30 mouse cellular contexts compared by ENCODE assay signal in the genomic region with DNA sequence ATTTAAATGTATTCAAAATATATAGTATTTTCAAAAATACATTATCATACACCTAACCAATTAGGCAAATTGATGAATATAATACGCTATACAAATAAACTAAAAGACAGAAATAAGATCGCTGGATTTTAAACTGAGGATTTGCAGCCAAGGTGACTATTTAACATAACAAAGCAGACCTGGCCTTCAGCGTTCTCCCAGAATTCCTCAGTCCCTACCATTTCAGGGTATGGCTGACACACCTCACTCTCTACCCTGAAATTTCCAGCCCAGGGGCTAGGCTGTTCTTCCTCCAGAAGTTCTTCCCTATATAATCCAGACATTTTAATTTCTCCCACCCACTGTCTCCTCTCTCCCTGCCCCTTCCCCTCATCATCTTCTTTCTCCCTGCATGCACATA. TPM values are rescaled to one million over a fixed set of nuclear protein-coding genes. Genes with fewer than 3 reads are reported as not detected.
DNase-seq lines count a peak whose midpoint lies in the region; TF ChIP-seq lines count a peak whose summit lies in the region.
"Had no signal": no experiment of that assay in that cellular context is flagged by ENCODE, and none has a peak within 500 bp of the region (broad histone marks: within the 10 kb centered on the region; RNA-seq: fewer than 3 reads in every experiment).

No protein-coding gene starts in this region.

- no peak overlapping the region for H3K9ac ChIP-seq in ES-Bruce4 (ENCODE audit: low read depth, poor library complexity, severe bottlenecking)

- no peaks in the 10 kb centered on the region for H3K9me3 ChIP-seq in ES-Bruce4 (replicated peaks; ENCODE audit: control insufficient read depth, insufficient read depth, low read length, poor library complexity, severe bottlenecking)
- H3K9me3 ChIP-seq: G1E had no signal

- no peak for TF ChIP-seq EP300 in ES-Bruce4 (IDR thresholded peaks at IDR 0.05; ENCODE audit: insufficient read depth, low read depth, low read length)

- H3K36me3 ChIP-seq in ES-Bruce4 (ENCODE audit: control insufficient read depth, insufficient read depth, low read length, poor library complexity, severe bottlenecking): peaks cover 9% of the 10 kb centered on the region

- intact Hi-C loops in left cerebral cortex, postnatal 36 days (cut with DNase I): no loop called here

- no peaks in the 10 kb centered on the region for H3K27me3 ChIP-seq in ES-Bruce4 (ENCODE audit: control insufficient read depth, insufficient read depth, low read length, poor library complexity, severe bottlenecking)
- H3K27me3 ChIP-seq: CH12.LX had no signal

- H3K27ac ChIP-seq in ES-Bruce4 (ENCODE audit: insufficient read depth, low read length): peak overlapping the region; percentile 54; the same call in 1 of the 2 replicates

- no peak for TF ChIP-seq CTCF in ES-Bruce4 (IDR thresholded peaks at IDR 0.05; ENCODE audit: low read depth, low read length)

- DNase-seq in ES-CJ7 (ENCODE audit: low read depth, low spot score) (peak; percentile 67), R1 (ENCODE audit: low read depth, low spot score) (peak; percentile 65), ZHBTc4 (ENCODE audit: low read depth, low spot score) (peak; percentile 36)
- no peak for DNase-seq in left cerebral cortex, postnatal 36 days (ENCODE audit: low spot score in 2 of 2)
- no peak for DNase-seq in lung, postnatal 4 days
- no peak for DNase-seq in gastrocnemius, postnatal 25 days
- no peak for DNase-seq in embryo, embryonic 9.5 days (ENCODE audit: extremely low spot score)
- DNase-seq: adrenal gland, adult 2 months; adrenal gland, adult 8-10 months; adrenal gland, postnatal 10 days; adrenal gland, postnatal 14 days; adrenal gland, postnatal 25 days; adrenal gland, postnatal 36 days; B cell, adult 2 months; cerebellum, adult 11 months; cerebellum, adult 11-12 months; cerebellum, adult 18-20 months; cerebellum, adult 2 months; cerebellum, adult 8-10 months; cerebellum, adult 9-10 months had no signal

- no peaks in the 10 kb centered on the region for H3K4me1 ChIP-seq in ES-Bruce4 (ENCODE audit: control insufficient read depth, insufficient read depth, low read length)

- no peak overlapping the region for H3K4me3 ChIP-seq in ES-Bruce4 (ENCODE audit: low read depth, low read length)

- no peak for TF ChIP-seq POLR2A in ES-Bruce4 (IDR thresholded peaks at IDR 0.05; ENCODE audit: insufficient read depth, low read length)

RNA-seq across cellular contexts. Expression of a gene that starts 2.2 kb away (rescaled TPM):
- 32.7 and 39.1 TPM in 2 replicates for polyA plus RNA-seq in ES-Bruce4 (2011; ENCODE audit: insufficient read depth, insufficient read length, low read depth, missing spikeins)
- 10 to 100 TPM in 1 of 2 experiments, 1 to 10 TPM in 1; 8.5 to 11.9 TPM for total RNA-seq in left cerebral cortex, postnatal 36 days (2021)
- total RNA-seq in gastrocnemius, postnatal 25 days (2021): 1 to 10 TPM; 3.8 to 4.7 TPM

RNA-seq across cellular contexts. Expression of a gene that starts 23.0 kb away (rescaled TPM):
- polyA plus RNA-seq in ES-Bruce4 (2011; ENCODE audit: insufficient read depth, insufficient read length, low read depth, missing spikeins): 0.12 and 0.21 TPM in 2 replicates
- under 1 TPM; 0.11 to 0.12 TPM for total RNA-seq in left cerebral cortex, postnatal 36 days (2021)
- total RNA-seq in gastrocnemius, postnatal 25 days (2021): not detected
- total RNA-seq: adrenal gland, adult 18-20 months; adrenal gland, adult 2 months; adrenal gland, adult 8-10 months; adrenal gland, postnatal 10 days; adrenal gland, postnatal 14 days; adrenal gland, postnatal 25 days; adrenal gland, postnatal 36 days; adrenal gland, postnatal 4 days; CH12.LX; MEL had no signal
- polyA plus RNA-seq: activated CD4-positive, CD25-positive, alpha-beta regulatory T cell, adult 4 months; adrenal gland, adult 2 months; C2C12; CD4-positive, CD25-positive, alpha-beta regulatory T cell, adult 4 months; G1E; Patski had no signal

Comparison
In these comparisons a context has a peak if more than half of its experiments do, and no peak if none do; other contexts are left out.
1. DNase-seq: peak in ES-CJ7 (single experiment), R1 (single experiment) and ZHBTc4 (single experiment); none in left cerebral cortex, postnatal 36 days (0 of 2), lung, postnatal 4 days (0 of 2), gastrocnemius, postnatal 25 days (single experiment) and embryo, embryonic 9.5 days (single experiment).